Mouse (Mus musculus) intestine, postnatal 0 days (tissue): ENCODE results near the gene Mad2l1bp. TPM values are rescaled to one million over a fixed set of nuclear protein-coding genes. Genes with fewer than 3 reads are reported as not detected.
A peak's percentile ranks its signal among the peaks of the same experiment; 100 is the strongest.

ENCODE experiments used
- ATAC-seq: fragments of 200-750 bp; cut with Nextera tagmentation; 2 replicates; pipeline ENCODE4 v1.8.0; 2017; ENCODE audit warnings: mild to moderate bottlenecking, moderate TSS enrichment, moderate library complexity
- H3K27ac ChIP-seq: fragments of 300-500 bp; sonication (generic); 2 replicates; pipeline ENCODE4 v1.5.1; 2014; ENCODE audit warnings: mild to moderate bottlenecking, low read depth, low read length, moderate library complexity
- H3K27me3 ChIP-seq: fragments of 300-500 bp; sonication (generic); replicated peaks from 2 replicates; pipeline ENCODE4 v1.6.1; 2014; ENCODE audit warnings: low read length, mixed read lengths; ENCODE audit not compliant: control insufficient read depth, insufficient read depth
- H3K36me3 ChIP-seq: fragments of 300-500 bp; sonication (generic); 2 replicates; pipeline ENCODE4 v1.6.1; 2014; ENCODE audit warnings: mild to moderate bottlenecking, moderate library complexity; ENCODE audit not compliant: control insufficient read depth, insufficient read depth
- H3K4me1 ChIP-seq: fragments of 300-500 bp; sonication (generic); replicated peaks from 2 replicates; pipeline ENCODE4 v1.6.1; 2014; ENCODE audit warnings: antibody characterized with exemption, low read length, mixed read lengths; ENCODE audit not compliant: control insufficient read depth, insufficient read depth
- H3K4me2 ChIP-seq: fragments of 300-500 bp; sonication (generic); replicated peaks from 2 replicates; pipeline ENCODE4 v1.6.1; 2014; ENCODE audit warnings: low read depth, mild to moderate bottlenecking, moderate library complexity
- H3K4me3 ChIP-seq: fragments of 300-500 bp; sonication (generic); 2 replicates; pipeline ENCODE4 v1.5.1; 2014; ENCODE audit warnings: low read depth, low read length
- H3K9ac ChIP-seq: fragments of 300-500 bp; sonication (generic); 2 replicates; pipeline ENCODE4 v1.6.1; 2014; ENCODE audit warnings: mild to moderate bottlenecking, low read depth, low read length
- H3K9me3 ChIP-seq: fragments of 300-500 bp; sonication (generic); 2 replicates; pipeline ENCODE4 v1.6.1; 2016; ENCODE audit warnings: mixed run types; ENCODE audit not compliant: control insufficient read depth
- CTCF ChIP-seq: sonication (generic); IDR thresholded peaks from 2 replicates; pipeline ENCODE4 v1.5.1; 2016; ENCODE audit warnings: low read depth, mild to moderate bottlenecking, control low read depth, antibody characterized with exemption, moderate library complexity
- WGBS: fragments of 180-500 bp; shearing (Covaris S2); extraction: QIAGEN DNeasy Blood & Tissue Kit; methylation state at CpG from one replicate; pipeline ENCODE4 v1.1.7; 2014; 5-methylcytosine and 5-hydroxymethylcytosine counted together
- polyA plus RNA-seq: library from polyadenylated mRNA; unstranded; fragments of >200 nt; fragmentation: Nextera tagmentation; extraction: Ambion mirVana; gene quantifications from 2 replicates; pipeline ENCODE4 v1.2.1, GENCODE M21; 2015

The Mad2l1bp gene
- polyA plus RNA-seq, 1 experiment from 2014 or later = 40.2 TPM

GRCm38 (mm10) chr17:46104487-46104886, 48.9 kb downstream of the Mad2l1bp start:
- ATAC-seq = no peak
- WGBS = 40% methylated on average over 12 of the region's 12 CpGs
- no peaks in the 10 kb centered on the region for H3K36me3 ChIP-seq
- no peak overlapping the region for H3K4me2 ChIP-seq
- no peak for TF ChIP-seq CTCF
- no peak overlapping the region for H3K9ac ChIP-seq
- no peaks in the 10 kb centered on the region for H3K9me3 ChIP-seq
- H3K4me1 ChIP-seq = no peaks in the 10 kb centered on the region
- H3K27me3 ChIP-seq = no peaks in the 10 kb centered on the region
- H3K27ac ChIP-seq = no peak overlapping the region
- no peak overlapping the region for H3K4me3 ChIP-seq

- H3K9ac ChIP-seq = no peak overlapping the region
- no peak overlapping the region for H3K27ac ChIP-seq
- H3K27me3 ChIP-seq = no peaks in the 10 kb centered on the region
- peak; percentile 20; the same call in 1 of the 2 replicates for TF ChIP-seq CTCF
- peaks cover 4% of the 10 kb centered on the region; the same call in 1 of the 2 replicates for H3K4me1 ChIP-seq
- 72% methylated on average over 8 of the region's 8 CpGs for WGBS
- no peak overlapping the region for H3K4me3 ChIP-seq
- no peaks in the 10 kb centered on the region for H3K36me3 ChIP-seq
- no peak overlapping the region for H3K4me2 ChIP-seq
- no peak for ATAC-seq
- H3K9me3 ChIP-seq = no peaks in the 10 kb centered on the region
Measured at GRCm38 (mm10) chr17:46102608-46103159, 50.7 kb downstream of the Mad2l1bp start.

GRCm38 (mm10) chr17:46101906-46102305, 51.4 kb downstream of the Mad2l1bp start:
- no peaks in the 10 kb centered on the region for H3K9me3 ChIP-seq
- TF ChIP-seq CTCF = no peak
- H3K36me3 ChIP-seq = no peaks in the 10 kb centered on the region
- peaks cover 4% of the 10 kb centered on the region; the same call in 1 of the 2 replicates for H3K4me1 ChIP-seq
- WGBS = 69% methylated on average over 9 of the region's 9 CpGs
- H3K9ac ChIP-seq = no peak overlapping the region
- no peak overlapping the region for H3K4me3 ChIP-seq
- no peak overlapping the region for H3K4me2 ChIP-seq
- no peak for ATAC-seq
- no peak overlapping the region for H3K27ac ChIP-seq
- no peaks in the 10 kb centered on the region for H3K27me3 ChIP-seq

DNA sequence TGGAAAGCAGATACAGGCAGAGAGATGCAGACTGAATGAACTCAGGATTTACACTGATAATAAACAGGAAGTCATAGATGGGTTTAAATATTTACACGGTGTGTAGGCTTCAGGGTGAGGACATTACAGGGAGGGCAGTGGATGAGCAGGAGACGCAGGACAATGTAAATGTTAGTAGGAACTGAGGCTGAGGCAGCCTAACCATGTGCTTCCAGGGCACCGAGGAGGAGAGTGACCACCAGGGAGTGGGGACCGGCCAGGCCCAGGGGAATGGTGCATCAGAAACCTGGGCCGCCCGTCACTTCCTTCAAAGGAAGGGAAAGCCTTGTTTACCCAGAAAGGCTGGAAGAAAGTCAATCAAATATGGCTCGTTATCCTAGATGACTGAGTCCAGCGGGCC, 54.8 kb downstream of the Mad2l1bp start:
- Histone ChIP-seq H3K27ac (peak overlapping the region; percentile 35; the same call in 1 of the 2 replicates), H3K4me2 (no peak overlapping the region), H3K9ac (no peak overlapping the region), H3K36me3 (no peaks in the 10 kb centered on the region), H3K27me3 (no peaks in the 10 kb centered on the region), H3K4me3 (no peak overlapping the region), H3K9me3 (no peaks in the 10 kb centered on the region), H3K4me1 (peaks cover 4% of the 10 kb centered on the region; the same call in 1 of the 2 replicates)
- 0 out of 2 replicates have a peak, but pooled peaks have one; percentile 41 for ATAC-seq
- WGBS = 22% methylated on average over 8 of the region's 8 CpGs
- TF ChIP-seq CTCF = no peak

Other genes with a start within 250 kb of the Mad2l1bp start
- 5.9 and 8.2 TPM in 2 replicates for gene Vegfa, start 121.2 kb downstream of the Mad2l1bp start, polyA plus RNA-seq
- gene Mrps18a, start 42.6 kb downstream of the Mad2l1bp start, polyA plus RNA-seq = 121 TPM in 2 replicates
- 4.7 and 5.1 TPM in 2 replicates for gene Rsph9, start 9.3 kb downstream of the Mad2l1bp start, polyA plus RNA-seq
- 22.2 and 28.3 TPM in 2 replicates for gene Gtpbp2, start 7.5 kb upstream of the Mad2l1bp start, polyA plus RNA-seq
- 4.7 and 5.7 TPM in 2 replicates for gene Polh, start 49.1 kb upstream of the Mad2l1bp start, polyA plus RNA-seq
- 7.7 and 8.2 TPM in 2 replicates for gene Xpo5, start 49.2 kb upstream of the Mad2l1bp start, polyA plus RNA-seq
- 32.1 and 32.3 TPM in 2 replicates for gene Polr1c, start 94.5 kb upstream of the Mad2l1bp start, polyA plus RNA-seq
- 111 and 119 TPM in 2 replicates for gene Yipf3, start 94.5 kb upstream of the Mad2l1bp start, polyA plus RNA-seq
- gene Lrrc73, start 100.0 kb upstream of the Mad2l1bp start, polyA plus RNA-seq = 0.42 and 0.44 TPM in 2 replicates
- 29.3 and 34.6 TPM in 2 replicates for gene Tjap1, start 129.5 kb upstream of the Mad2l1bp start, polyA plus RNA-seq
- 0.33 and 0.42 TPM in 2 replicates for gene Dlk2, start 143.9 kb upstream of the Mad2l1bp start, polyA plus RNA-seq
- 5.4 and 6.2 TPM in 2 replicates for gene Abcc10, start 174.8 kb upstream of the Mad2l1bp start, polyA plus RNA-seq
- gene Zfp318, start 230.2 kb upstream of the Mad2l1bp start, polyA plus RNA-seq = 2.2 and 3.8 TPM in 2 replicates